Mouse (Mus musculus): ENCODE results near the gene Rabggta.

The Rabggta gene

GRCm38 (mm10) chr14:55681160-55682117 lies 40.6 kb downstream of the Rabggta start, which contains the start of gene Tinf2:
Gene Tinf2 (minus strand): TSS chr14:55681820.
- DNase-seq, result peak; percentile 91 to 93

- DNase-seq, result no peak
Observed at GRCm38 (mm10) chr14:55677615-55678014, 44.4 kb downstream of the Rabggta start.

- DNase-seq, result no peak
Observed at GRCm38 (mm10) chr14:55672741-55673060, 49.4 kb downstream of the Rabggta start.

- peak; percentile 86 to 88 for DNase-seq
Observed at GRCm38 (mm10) chr14:55671833-55672740, 50.0 kb downstream of the Rabggta start, which contains the start of the genes Gmpr2 and Nedd8. Gene Gmpr2 (plus strand): TSS chr14:55671941. Gene Nedd8 (minus strand): TSS chr14:55672124.

GRCm38 (mm10) chr14:55671486-55671832 lies 50.6 kb downstream of the Rabggta start:
- DNase-seq, result no peak

All from thymus, postnatal 36 days (tissue).